Mouse (Mus musculus): ENCODE results near the gene Clic5.

GRCm38 (mm10) chr17:44325314-44325713 is 136.9 kb downstream of the Clic5 start:
- TF ChIP-seq CTCF (IDR thresholded peaks at IDR 0.05; ENCODE audit: extremely low read depth, insufficient read length, insufficient replicate concordance, low read depth, low read length): no peak
- no peak for TF ChIP-seq POLR2A (IDR thresholded peaks at IDR 0.05; ENCODE audit: low read depth, low read length)
